ENCODE assay signal across 9 mouse cellular contexts in the genomic region with DNA sequence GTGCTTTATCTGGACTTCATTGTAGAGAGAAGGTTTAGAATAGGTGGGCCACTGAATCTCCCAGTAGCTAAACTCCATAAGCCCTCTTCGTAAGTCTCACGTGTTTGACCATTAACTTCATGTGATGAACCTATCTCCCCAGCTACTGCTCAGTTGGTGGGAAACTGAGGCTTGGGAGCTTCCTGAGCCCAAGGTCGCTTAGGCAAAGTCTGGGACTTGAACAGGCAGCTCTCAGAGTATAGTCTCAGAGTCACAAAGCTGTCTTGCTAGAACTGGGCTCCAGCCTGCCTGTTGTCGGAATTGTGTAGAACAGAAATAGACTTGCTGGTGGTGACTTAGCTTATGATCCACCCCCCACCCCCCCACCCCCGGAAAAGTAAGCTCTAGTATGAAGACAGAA. TPM values are rescaled to one million over a fixed set of nuclear protein-coding genes. Genes with fewer than 3 reads are reported as not detected.
DNase-seq lines count a peak whose midpoint lies in the region; ATAC-seq and TF ChIP-seq lines count a peak whose summit lies in the region.
"Had no signal": no experiment of that assay in that cellular context is flagged by ENCODE, and none has a peak within 500 bp of the region (broad histone marks: within the 10 kb centered on the region; RNA-seq: fewer than 3 reads in every experiment).

No protein-coding gene starts in this region.

- peak overlapping the region; percentile 74 for H3K4me2 ChIP-seq in kidney, embryonic 16.5 days (replicated peaks; ENCODE audit: low read depth, low read length)
- peak overlapping the region; percentile 80 for H3K4me2 ChIP-seq in embryonic facial prominence, embryonic 15.5 days (replicated peaks)
- peak overlapping the region; percentile 81 for H3K4me2 ChIP-seq in intestine, embryonic 14.5 days (ENCODE audit: low read length)
- H3K4me2 ChIP-seq in myocyte (ENCODE audit: low read depth): peak overlapping the region; percentile 95

- 0 out of 2 replicates have a peak overlapping the region, but pooled peaks have one; percentile 29 for H3K9ac ChIP-seq in kidney, embryonic 16.5 days (replicated peaks; ENCODE audit: low read length)
- H3K9ac ChIP-seq in embryonic facial prominence, embryonic 15.5 days: no peak overlapping the region
- no peak overlapping the region for H3K9ac ChIP-seq in intestine, embryonic 14.5 days (ENCODE audit: low read length)

- H3K79me2 ChIP-seq in myocyte (ENCODE audit: control insufficient read depth, insufficient read depth): peaks cover 51% of the 10 kb centered on the region

- TF ChIP-seq POLR2A in myocyte (IDR thresholded peaks at IDR 0.05; ENCODE audit: insufficient read length, low read depth): no peak

- no peak for ATAC-seq in kidney, embryonic 16.5 days (ENCODE audit: low FRiP score, low TSS enrichment)
- no peak for ATAC-seq in embryonic facial prominence, embryonic 15.5 days (ENCODE audit: insufficient number of reproducible peaks, low FRiP score, low TSS enrichment, low read depth)
- ATAC-seq in intestine, embryonic 14.5 days (replicated peaks; ENCODE audit: low FRiP score, low TSS enrichment, low read depth): no peak

- H3K4me1 ChIP-seq in kidney, embryonic 16.5 days (ENCODE audit: insufficient read depth, low read length): peaks cover 39% of the 10 kb centered on the region
- H3K4me1 ChIP-seq in embryonic facial prominence, embryonic 15.5 days: peaks cover 30% of the 10 kb centered on the region
- H3K4me1 ChIP-seq in intestine, embryonic 14.5 days (replicated peaks; ENCODE audit: control insufficient read depth, insufficient read depth, low read length): peaks cover 32% of the 10 kb centered on the region

- H3K27me3 ChIP-seq in kidney, embryonic 16.5 days (ENCODE audit: insufficient read depth, low read length): no peaks in the 10 kb centered on the region
- no peaks in the 10 kb centered on the region for H3K27me3 ChIP-seq in embryonic facial prominence, embryonic 15.5 days
- H3K27me3 ChIP-seq in intestine, embryonic 14.5 days (replicated peaks; ENCODE audit: control insufficient read depth, insufficient read depth, low read length): no peaks in the 10 kb centered on the region
- no peaks in the 10 kb centered on the region for H3K27me3 ChIP-seq in myocyte (ENCODE audit: control insufficient read depth, insufficient read depth, insufficient read length)

- no peak for DNase-seq in kidney, postnatal 10 days
- DNase-seq in intestine, embryonic 14.5 days (ENCODE audit: low spot score): no peak
- no peak for DNase-seq in adrenal gland, postnatal 4 days (ENCODE audit: low spot score in 2 of 2)
- DNase-seq in urinary bladder, postnatal 25 days (ENCODE audit: low spot score): no peak
- DNase-seq in retina, embryonic 14.5 days (ENCODE audit: low spot score): no peak
- DNase-seq: cerebellum, adult 8-10 months had no signal

- no peak overlapping the region for H3ac ChIP-seq in myocyte (ENCODE audit: control insufficient read depth, insufficient read length)

- no peaks in the 10 kb centered on the region for H3K9me3 ChIP-seq in kidney, embryonic 16.5 days (ENCODE audit: low read length)
- no peaks in the 10 kb centered on the region for H3K9me3 ChIP-seq in embryonic facial prominence, embryonic 15.5 days (replicated peaks)
- no peaks in the 10 kb centered on the region for H3K9me3 ChIP-seq in intestine, embryonic 14.5 days (ENCODE audit: control insufficient read depth, low read length)

- H3K4me3 ChIP-seq in kidney, embryonic 16.5 days (ENCODE audit: low read length): peak overlapping the region; percentile 87
- H3K4me3 ChIP-seq in embryonic facial prominence, embryonic 15.5 days (replicated peaks): peak overlapping the region; percentile 94
- peak overlapping the region; percentile 86 for H3K4me3 ChIP-seq in intestine, embryonic 14.5 days (ENCODE audit: low read depth, low read length)
- peak overlapping the region; percentile 87 for H3K4me3 ChIP-seq in myocyte

- no peaks in the 10 kb centered on the region for H3K36me3 ChIP-seq in kidney, embryonic 16.5 days (ENCODE audit: insufficient read depth, low read length)
- H3K36me3 ChIP-seq in embryonic facial prominence, embryonic 15.5 days: no peaks in the 10 kb centered on the region
- no peaks in the 10 kb centered on the region for H3K36me3 ChIP-seq in intestine, embryonic 14.5 days (ENCODE audit: control insufficient read depth, insufficient read depth, low read length)
- H3K36me3 ChIP-seq in myocyte (ENCODE audit: control insufficient read depth, insufficient read depth): no peaks in the 10 kb centered on the region

- H3K27ac ChIP-seq in kidney, embryonic 16.5 days (ENCODE audit: low read length): no peak overlapping the region
- no peak overlapping the region for H3K27ac ChIP-seq in embryonic facial prominence, embryonic 15.5 days (replicated peaks)
- H3K27ac ChIP-seq in intestine, embryonic 14.5 days (ENCODE audit: low read depth): no peak overlapping the region

- 64% methylated on average over 5 of the region's 5 CpGs for WGBS in kidney, embryonic 16.5 days
- WGBS in embryonic facial prominence, embryonic 15.5 days: 71% methylated on average over 5 of the region's 5 CpGs
- 79% methylated on average over 5 of the region's 5 CpGs for WGBS in intestine, embryonic 14.5 days

TF ChIP-seq in myocyte, 11 proteins besides CTCF, POLR2A, EP300 and RAD21:
- TF ChIP-seq CEBPB (IDR thresholded peaks at IDR 0.05; ENCODE audit: insufficient read depth, poor library complexity, severe bottlenecking) (no peak), REST (IDR thresholded peaks at IDR 0.05; ENCODE audit: insufficient read depth, insufficient read length) (no peak), MAX (IDR thresholded peaks at IDR 0.05; ENCODE audit: low read depth) (no peak), POLR2AphosphoS2 (IDR thresholded peaks at IDR 0.05; ENCODE audit: insufficient read length, low read depth) (no peak), MYOG (IDR thresholded peaks at IDR 0.05; ENCODE audit: control insufficient read depth in 1 of 3, insufficient read depth in 1 of 3, insufficient read length in 2 of 3, low read depth in 2 of 3) (no peak), E2F4 (IDR thresholded peaks at IDR 0.05; ENCODE audit: insufficient read depth) (no peak), SRF (IDR thresholded peaks at IDR 0.05; ENCODE audit: control insufficient read depth, insufficient read length, low read depth) (no peak)

RNA-seq across cellular contexts. Expression of a gene that starts 3.0 kb away (rescaled TPM):
- 7.3 and 9.1 TPM in 2 replicates for polyA plus RNA-seq in kidney, embryonic 16.5 days (2015; fragmentation: Nextera tagmentation; extraction: Ambion mirVana)
- polyA plus RNA-seq in embryonic facial prominence, embryonic 15.5 days (2015; fragmentation: Nextera tagmentation; extraction: Ambion mirVana): 13.5 and 14.4 TPM in 2 replicates
- polyA plus RNA-seq in intestine, embryonic 14.5 days (2014; fragmentation: Nextera tagmentation; extraction: Ambion mirVana): 12.6 and 12.8 TPM in 2 replicates
- polyA plus RNA-seq in myocyte (2012; fragmentation: generic; extraction: Trizol): 8.6 TPM
- total RNA-seq in adrenal gland, postnatal 4 days (2021): 100 to 1,000 TPM; 118 to 124 TPM
